Mouse (Mus musculus) retina, embryonic 14.5 days (tissue): ENCODE data around the gene Ttll1.

Source experiments
- DNase-seq: peaks from one replicate; pipeline ENCODE4 v3.0.0-alpha.2; 2015; ENCODE audit warnings: low spot score

Ttll1 gene

DNA sequence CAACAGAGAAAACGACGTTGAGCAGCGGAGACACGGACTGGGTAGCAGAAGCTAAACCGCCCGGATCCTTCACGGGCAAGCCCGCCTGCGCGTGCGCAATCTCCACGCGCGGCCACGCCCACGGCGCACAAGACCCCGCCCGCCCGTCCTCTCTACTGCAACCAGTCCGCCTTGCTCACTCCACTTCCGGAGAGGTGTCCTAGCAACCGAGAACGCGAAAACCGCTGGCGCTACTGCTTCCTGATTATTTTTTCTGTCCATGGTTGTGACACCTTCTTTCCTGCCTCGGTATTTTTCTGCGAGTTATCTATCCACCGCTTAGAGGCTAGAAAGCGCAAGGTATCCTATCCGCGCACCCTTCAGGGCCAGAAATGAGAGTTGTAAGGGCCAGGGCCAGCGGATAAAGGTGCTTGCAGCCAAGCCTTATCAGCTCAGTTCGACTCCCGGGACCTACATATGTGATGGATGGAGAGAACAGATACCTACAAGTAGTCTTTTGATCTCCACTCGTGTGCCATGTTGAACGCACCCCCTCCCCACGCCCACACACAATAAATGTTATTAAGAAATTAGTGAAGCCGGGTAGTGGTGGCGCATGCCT, at the start of gene Ttll1:
Gene Ttll1, minus strand, starts transcription at position 89 of the 601 bp plus-strand sequence.
- DNase-seq, result peak; percentile 95

DNA sequence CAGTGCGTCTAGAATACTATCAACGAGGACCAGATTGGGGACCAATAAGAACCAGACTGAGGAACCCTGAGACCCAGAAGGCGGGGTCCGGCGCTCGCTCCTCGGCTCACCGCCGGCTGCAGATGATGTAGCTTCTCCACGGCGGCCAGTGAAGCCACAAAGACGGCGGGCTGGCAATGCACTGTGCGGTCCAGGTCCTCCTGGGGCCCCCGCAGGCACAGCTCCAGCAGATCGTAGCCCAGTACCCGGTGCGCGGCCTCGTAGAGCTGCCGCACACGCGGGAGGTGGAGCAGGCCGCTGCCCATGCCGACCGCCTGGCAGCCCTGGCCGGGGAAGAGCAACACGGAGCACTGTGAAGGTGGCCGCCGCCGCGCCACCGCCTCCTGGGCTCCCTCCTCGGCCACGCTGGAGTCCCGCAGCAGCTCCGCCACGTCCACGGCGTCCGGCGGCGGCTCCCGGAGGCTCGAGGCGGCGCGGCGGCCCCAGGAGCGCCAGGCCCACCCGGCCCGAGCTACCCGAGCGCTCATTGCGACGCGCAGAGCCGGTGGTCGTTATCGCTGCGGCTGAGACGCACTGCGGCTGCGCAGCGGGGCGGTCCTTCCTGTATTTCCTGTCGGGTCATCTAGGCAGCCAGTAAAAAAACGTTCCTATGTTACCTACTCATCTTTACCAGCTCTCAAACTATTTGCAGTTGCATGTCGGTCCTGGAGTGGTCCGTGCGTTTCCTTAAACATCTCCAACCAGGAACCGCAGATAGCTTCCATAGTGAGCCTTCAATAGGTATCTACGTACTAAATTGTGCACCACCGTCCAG, 44.7 kb upstream of the Ttll1 start:
- DNase-seq, result peak; percentile 92

DNA sequence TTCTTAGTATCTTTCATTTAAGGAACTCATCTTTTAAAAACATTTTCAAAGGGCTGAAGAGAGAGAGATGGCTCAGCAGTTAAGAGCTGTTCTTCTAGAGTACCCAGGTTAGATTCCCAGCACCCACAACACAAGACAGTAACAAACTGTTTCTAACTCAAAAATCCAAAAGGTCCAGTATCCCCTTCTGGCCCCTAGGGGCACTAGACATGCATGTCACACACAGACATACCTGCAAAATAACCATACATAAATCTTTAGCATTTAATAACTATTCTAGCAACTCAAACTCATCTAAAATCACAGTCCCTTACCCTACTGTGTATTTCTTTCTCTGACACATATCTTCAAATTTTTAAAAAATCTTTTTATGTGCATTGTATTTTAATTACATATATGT, 43.1 kb upstream of the Ttll1 start:
- no peak for DNase-seq

DNA sequence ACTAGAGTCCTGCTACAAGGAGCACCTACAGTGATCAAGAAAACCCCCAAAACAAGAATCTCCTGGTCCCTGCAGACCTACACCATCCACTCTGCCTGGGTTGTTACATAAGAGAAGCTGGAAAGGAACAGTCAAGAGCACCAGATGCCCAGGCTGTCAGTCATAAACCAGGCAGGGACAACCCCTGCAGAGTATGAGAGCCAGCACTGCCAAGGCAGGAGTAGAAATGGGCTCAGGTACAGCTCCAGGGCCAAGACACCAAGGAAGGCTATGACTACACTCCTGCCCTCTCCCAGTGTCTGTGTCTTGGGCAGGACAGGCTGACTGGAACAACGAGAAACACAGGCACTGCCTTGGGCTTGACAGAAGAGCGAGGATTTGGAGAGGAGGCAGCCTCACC, 39.4 kb upstream of the Ttll1 start:
- no peak for DNase-seq

DNA sequence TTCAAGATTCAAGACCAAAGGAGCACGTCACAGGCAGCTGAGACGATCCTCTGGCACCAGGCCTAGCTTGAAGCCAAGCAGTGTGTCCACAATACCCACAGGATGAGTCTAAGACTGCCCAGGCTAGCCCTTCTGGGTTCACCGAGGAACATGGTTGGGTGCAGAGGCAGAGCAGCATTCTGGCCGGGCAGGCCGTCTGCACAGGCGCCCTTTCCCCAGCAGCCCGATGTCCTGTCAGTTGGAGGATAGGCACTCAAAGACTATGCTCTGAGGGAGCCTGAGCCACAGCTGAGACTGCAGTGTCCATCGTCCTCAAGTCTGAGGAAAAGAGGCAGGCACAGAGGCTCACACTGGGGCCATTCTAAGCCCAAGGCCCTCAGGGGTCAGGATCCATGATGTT, 36.5 kb upstream of the Ttll1 start:
- DNase-seq, result no peak

DNA sequence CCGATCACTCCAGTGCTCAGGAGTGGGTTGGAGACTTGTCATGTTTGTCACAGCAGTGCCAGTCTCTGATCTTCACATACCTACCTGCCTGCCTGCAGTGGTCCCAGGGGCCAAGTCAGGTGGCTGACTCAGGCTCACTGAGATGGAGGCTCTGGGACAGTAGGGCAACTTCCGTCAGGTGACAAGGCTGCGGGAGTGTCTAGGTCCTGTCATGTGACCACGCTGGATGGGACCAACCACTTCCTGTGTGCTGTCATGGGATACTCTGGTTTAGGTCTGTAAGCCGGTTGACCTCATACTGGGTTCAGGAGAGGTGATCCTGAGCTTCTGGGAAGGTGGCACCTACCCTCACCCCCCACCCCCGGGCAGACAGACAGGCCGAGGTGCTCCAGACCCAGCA, 35.3 kb upstream of the Ttll1 start:
- DNase-seq, result no peak

DNA sequence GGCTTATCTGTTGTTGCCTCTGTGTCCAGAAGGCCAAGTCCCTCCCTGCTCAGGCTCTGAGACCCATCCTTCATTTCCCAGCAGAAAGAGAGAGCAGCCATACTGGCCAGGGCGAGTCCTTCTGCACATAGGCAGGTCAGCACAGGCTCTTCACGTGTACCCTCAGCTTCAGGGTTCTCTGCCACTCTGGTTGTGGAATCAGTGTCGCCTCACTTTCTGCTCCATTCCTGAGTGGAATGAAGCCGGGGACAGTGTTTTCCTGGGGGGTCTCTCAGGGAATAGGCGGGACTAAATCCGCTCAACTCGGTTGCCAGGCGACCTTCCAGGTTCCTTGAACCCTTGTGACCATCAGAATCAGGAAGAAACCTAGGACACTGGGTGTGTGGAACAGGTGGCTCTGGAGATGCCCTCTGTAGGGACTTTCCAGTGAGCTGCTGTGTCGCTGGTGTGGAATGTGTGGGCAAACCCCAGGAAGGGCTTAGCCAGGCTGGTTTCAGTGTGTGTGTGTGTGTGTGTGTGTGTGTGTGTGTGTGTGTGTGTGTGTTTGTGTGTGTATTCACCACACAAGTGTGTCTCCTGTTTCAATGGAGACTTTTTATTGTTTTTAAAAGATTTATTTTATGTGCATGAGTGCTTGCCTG, 31.1 kb upstream of the Ttll1 start:
- no peak for DNase-seq

DNA sequence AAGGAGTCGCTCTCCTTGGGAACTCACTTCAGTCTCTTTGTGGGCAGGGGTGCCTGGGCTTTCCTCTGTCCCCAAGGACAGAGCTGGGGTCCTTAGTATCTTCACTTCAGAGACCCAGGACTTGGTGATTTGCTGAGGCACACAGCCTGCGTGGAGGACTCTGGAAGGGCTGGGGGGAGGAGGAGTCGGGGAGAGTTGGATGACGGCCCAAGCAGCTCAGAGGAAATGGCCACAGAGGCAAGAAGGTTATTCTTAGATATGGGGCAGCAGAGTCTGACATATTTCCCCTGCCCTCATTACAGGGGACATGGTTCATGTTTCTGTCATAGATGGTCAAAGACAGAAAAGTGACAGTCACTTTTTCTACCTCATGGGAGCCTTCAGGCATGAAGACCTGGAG, 29.2 kb upstream of the Ttll1 start:
- DNase-seq, result no peak

DNA sequence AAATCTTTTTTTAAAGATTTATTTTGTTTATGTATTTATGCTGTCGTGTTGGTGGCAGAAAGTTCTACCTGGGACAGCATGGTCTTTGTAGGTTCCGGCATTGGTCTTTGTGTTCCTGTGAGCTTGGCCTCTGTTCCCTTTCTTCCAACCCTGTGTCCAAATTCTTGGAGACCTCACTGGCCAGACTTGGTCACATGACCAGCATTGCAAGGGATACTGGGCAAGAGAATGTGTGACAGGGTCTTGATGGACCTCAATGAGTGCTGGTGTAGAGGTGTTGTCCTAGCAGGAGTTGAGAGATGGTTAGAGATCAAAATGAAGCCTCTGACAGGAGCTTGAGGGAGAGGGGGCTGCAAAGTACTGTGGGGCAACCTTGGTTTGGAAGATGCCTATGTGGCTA, 28.2 kb upstream of the Ttll1 start:
- no peak for DNase-seq

DNA sequence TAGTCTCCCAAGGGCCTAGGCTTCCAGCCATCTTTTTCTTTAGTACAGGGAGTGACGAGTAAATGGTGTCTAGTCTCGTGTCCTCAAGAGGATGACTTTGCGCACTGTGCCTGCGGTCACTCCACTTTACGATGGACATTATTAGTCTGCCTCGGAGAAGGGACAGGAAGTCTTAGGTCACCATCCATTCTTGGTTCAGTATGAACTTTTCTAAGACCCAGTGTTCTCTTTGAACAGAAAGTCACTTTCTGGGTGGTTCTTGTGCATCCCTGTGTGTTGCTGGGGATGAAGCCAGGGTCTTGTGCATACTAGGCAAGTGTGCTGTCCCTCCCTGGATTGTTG, 25.2 kb upstream of the Ttll1 start:
- no peak for DNase-seq

DNA sequence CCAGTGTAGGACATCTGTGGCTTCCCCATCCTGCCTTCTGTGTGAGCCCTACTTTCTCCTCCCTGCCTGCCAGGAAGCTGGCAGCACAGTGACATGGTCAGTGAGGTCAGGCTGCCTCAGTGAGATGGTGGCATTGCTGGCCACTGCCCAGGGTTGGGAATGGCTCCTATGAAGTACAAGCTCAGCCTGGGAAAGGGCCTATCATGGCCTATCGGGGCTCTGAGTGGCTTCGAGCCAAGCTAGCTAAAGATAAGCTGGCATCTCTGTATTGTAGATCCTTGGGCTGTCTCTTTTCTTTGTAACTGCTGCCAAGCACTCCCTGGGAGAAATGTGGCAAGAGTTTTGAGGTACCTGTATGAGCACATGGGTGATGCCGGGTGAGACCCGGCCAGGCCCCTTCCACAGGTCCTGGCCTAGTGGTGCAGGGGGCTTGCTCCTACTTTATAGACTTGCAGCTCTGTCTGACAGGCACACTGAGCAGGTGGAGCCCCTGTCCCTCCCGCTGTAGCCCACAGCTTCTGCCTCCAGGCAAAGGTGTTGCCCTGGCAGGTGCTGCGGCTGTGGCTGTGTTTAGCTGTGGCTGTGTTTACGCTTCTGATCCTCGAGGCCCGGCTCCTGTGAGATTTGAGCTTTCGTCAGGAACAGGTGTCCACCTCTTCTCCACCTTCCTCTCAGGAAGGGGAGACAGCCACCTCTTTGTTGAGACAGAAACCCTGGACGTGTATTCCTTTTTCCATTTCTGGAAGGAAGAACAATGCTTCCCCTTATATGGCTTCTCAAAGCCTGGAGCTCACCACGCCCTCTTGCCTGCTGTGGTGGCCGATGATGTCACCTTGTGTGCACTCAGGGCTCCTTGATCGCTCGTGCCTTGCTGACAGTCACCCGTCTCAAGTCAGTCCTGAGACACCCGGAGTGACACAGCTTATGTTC, 24.5 kb upstream of the Ttll1 start:
- no peak for DNase-seq

DNA sequence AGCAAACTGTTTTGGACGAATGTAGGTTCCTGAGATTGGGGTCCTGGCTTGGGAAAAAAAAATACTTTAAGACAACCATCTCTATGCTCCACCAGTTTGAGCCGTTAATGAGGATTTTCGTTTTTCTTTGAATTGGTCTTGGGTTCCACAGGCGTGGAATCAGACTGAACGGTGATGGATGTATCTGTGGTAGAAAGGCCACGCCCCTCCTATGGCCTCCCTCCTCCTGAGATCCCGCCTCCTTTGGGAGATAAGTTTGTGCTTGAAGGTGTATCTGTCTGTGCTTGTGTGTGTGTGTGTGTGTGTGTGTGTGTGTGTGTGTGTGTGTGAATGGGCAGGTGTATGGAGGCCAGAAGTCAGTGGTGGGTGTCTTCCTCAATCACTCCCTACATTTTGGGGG, 21.9 kb upstream of the Ttll1 start:
- DNase-seq, result no peak

DNA sequence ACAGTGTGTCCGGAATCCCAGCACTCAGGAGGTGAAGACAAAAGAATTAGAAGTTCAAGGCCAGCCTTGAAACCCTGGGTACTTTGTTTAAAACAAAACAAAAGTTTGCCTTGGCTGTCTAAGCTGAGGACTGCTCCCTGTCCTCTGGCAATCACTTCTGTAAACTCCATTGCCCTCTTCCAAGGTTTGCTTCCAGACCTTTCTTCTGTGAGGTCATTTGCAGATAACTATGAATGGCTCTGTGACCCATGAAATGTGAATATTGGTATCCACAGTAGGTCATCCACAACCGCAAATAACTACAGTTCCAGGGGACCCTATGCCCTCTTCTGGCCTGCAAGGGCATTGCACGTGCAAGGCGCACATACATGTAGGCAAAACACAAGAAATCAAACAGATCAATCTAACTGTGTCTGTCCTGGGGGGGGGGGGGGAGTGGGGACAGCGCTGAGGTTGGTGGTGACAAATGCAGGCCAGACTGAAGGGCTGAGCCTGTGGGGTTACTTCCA, 21.3 kb upstream of the Ttll1 start:
- DNase-seq, result no peak

DNA sequence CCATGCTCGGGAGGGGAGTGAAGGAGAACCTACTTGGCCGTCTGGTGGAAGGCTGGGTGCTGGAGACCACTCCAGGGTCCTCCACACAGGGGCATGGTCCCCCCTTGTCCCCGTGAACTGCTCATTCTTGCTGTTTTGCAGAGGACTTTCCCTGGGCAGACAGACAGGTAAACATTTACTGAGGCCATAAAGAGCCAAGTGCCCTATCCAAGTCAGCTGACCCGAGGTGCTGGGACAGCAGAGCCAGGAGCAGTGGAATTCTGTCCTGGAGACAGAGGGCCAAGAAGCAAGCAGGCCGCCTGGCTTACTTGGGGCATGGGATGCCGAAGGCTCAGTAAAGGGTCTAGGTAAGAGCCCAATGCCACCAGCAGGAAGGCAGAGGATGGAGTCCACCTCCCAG, 20.0 kb upstream of the Ttll1 start:
- DNase-seq, result no peak

DNA sequence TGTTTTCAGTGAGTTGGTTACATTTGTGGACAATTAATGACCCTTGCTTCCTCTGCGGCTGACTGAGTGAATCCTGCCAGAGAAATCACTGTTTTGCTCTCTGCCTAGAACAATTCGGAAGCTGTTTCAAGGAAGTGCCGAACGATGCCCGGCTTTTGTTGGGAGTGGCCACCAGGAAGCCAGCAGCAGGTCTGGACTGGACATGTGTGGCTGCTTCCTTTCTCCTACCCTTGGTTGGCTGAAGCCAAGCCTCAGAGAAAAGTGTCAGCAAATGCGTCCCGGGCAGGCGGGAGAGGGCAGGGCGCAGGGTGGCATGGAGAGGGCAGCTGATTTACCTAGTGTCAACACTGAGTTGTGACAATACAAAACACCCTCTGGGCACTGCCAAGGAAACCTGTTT, 19.5 kb upstream of the Ttll1 start:
- no peak for DNase-seq

DNA sequence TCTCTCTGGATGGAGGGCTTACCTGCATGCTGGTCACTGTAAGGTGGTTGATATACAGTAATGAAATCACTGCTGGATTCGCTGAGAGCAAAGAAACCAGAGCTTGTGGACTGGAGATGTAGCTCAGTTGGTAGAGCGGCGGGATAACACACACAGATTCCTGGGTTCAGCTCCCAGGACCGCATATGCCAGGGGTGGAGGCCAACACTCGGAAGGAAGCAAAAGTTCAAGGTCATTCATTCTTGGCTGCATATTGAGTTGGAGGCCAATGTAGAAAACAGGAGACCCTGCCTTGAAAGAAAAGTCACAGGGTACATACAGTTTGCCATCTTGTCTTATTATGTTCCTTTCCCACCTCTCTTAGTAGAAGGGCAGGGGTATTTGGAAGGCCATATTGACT, 19.1 kb upstream of the Ttll1 start:
- DNase-seq, result no peak

DNA sequence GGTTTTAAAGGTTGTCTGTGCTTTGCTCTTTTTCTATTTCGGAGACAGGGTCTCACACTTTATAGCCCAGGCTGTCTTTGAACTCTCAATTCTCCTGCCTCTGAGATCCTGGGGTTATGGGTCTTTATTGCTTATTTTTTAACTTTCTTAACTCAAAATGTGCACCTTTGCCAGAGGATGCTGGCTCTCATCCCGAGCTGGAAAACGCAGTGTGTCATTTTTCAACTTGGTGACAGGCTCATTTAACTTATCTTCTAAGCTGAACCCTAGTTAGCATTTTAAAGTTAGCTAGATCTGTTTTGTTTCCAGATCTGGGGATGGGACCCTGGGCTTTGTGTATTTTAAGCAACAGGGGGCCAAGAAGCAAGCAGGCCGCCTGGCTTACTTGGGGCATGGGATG, 18.2 kb upstream of the Ttll1 start:
- no peak for DNase-seq

DNA sequence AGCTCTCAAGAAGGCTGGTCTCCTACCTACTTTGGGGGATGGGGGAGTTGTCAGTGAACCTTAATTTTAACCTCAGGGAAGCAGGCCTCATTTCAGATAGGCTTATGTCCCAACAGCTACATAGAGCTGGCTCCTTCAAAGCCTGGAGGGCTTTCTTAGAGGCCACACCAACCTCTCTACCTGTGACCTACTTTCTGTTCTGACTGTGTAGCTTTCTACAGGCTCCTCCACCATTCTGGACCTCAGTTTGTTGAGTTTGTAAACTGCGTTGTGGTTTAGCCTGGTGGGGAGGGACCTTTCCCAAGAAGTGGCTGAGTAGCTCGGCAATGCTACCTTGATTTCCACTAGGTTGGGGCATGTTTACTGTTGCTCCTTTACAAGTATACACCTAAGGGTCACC, 17.1 kb upstream of the Ttll1 start:
- DNase-seq, result no peak

DNA sequence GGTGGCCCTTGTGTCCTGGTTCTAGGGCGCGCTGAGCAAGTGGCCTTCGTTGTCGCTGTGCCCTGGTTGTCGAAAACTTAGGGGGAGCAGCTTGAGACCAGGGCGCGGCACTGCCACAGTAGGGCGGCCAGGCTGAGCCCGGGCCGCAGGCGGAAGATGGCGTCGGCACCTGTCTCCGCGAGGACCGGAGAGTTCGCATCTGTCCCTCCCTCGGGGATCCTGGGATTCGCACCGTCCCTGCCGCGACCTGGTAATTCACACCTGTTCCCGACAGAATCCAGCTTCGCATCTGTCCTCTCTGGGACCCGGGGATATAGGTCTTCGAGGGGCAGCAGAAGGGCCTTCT, 16.4 kb upstream of the Ttll1 start:
- DNase-seq, result no peak

DNA sequence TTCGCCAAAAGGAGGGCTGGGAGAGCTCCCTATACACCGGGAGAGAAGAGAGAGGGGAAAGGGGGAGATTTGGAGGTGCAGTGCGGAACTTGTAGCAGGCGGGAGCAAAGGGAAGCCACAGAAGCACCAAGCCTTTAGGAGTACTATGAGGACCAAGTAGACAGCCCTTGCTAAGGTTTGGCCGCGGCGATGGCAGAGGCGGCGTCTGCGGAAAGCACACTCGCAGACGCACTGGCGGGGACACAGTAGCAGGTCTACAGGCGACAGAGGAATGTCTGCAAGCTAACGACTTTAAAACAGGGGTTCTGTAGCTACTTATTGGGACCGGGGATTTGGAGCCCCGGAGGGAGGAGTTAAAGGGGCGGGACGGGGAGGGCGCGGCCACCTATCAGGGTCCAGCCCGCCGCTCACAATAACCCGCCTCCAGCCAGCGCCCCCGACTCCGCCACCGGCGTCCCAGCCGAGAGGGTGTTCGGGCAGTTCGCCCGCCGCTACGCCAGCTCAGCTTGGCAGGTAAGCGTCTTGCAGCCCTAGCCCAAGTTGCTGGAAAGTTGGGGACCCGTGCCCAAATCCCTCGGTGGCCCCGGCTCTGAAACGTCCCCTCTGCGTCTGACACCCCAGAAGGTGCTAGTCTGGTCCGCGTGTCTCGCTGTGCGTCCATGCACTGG, 15.9 kb upstream of the Ttll1 start, which contains the start of gene Bik:
Gene Bik, plus strand, starts transcription at position 439 of the 668 bp plus-strand sequence.
- peak; percentile 67 for DNase-seq

DNA sequence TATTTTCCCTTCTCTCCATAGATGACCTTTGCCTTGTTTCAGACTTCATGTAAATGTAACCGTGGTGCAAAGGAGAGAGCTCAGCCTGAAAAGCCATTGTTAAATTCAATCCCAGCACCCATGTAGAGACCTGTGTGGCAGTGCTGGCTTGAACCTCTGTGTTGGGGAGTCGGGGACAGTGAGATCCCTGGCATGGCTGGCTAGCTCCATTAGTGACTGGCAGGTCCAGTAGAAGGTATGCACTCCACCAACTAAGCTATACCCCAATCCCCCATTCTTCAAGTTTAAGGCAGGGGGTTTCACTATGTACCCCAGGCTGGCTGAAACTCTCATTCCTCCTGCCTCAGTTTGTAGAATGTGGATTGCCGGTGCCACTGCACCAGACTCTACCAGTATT, 13.6 kb upstream of the Ttll1 start:
- no peak for DNase-seq
